Mouse (Mus musculus) midbrain, embryonic 11.5 days (tissue): ENCODE data around the gene Atxn3. TPM values are rescaled to one million over a fixed set of nuclear protein-coding genes. Genes with fewer than 3 reads are reported as not detected.

Source experiments
- ATAC-seq: fragments of 200-750 bp; cut with Nextera tagmentation; 2 replicates; pipeline ENCODE4 v1.8.0; 2017; ENCODE audit warnings: moderate TSS enrichment, moderate library complexity; ENCODE audit not compliant: low FRiP score
- DNase-seq: peaks from one replicate; pipeline ENCODE4 v3.0.0; 2015; ENCODE audit warnings: low spot score; ENCODE audit errors: missing footprints
- H3K27ac ChIP-seq: fragments of 300-500 bp; sonication (generic); 2 replicates; pipeline ENCODE4 v1.5.1; 2014; ENCODE audit warnings: low read depth, low read length
- H3K27me3 ChIP-seq: fragments of 300-500 bp; sonication (generic); 2 replicates; pipeline ENCODE4 v1.6.1; 2014; ENCODE audit warnings: mild to moderate bottlenecking, low read length, moderate library complexity, mixed read lengths; ENCODE audit not compliant: control insufficient read depth, insufficient read depth
- H3K36me3 ChIP-seq: fragments of 300-500 bp; sonication (generic); 2 replicates; pipeline ENCODE4 v1.6.1; 2014; ENCODE audit warnings: mild to moderate bottlenecking, low read length, moderate library complexity, mixed read lengths; ENCODE audit not compliant: control insufficient read depth, insufficient read depth
- H3K4me1 ChIP-seq: fragments of 300-500 bp; sonication (generic); 2 replicates; pipeline ENCODE4 v1.6.1; 2014; ENCODE audit warnings: low read length; ENCODE audit not compliant: control insufficient read depth, insufficient read depth
- H3K4me2 ChIP-seq: fragments of 300-500 bp; sonication (generic); 2 replicates; pipeline ENCODE4 v1.6.1; 2014; ENCODE audit warnings: mild to moderate bottlenecking, moderate library complexity
- H3K4me3 ChIP-seq: fragments of 300-500 bp; sonication (generic); 2 replicates; pipeline ENCODE4 v1.5.1; 2014; ENCODE audit warnings: low read depth, low read length
- H3K9ac ChIP-seq: fragments of 300-500 bp; sonication (generic); 2 replicates; pipeline ENCODE4 v1.6.1; 2014; ENCODE audit warnings: low read length
- H3K9me3 ChIP-seq: fragments of 300-500 bp; sonication (generic); 2 replicates; pipeline ENCODE4 v1.6.1; 2016; ENCODE audit warnings: low read length; ENCODE audit not compliant: control insufficient read depth
- WGBS: fragments of 180-500 bp; shearing (Covaris S2); extraction: QIAGEN DNeasy Blood & Tissue Kit; methylation state at CpG from one replicate; pipeline ENCODE4 v1.1.7; 2014; 5-methylcytosine and 5-hydroxymethylcytosine counted together
- polyA plus RNA-seq: library from polyadenylated mRNA; unstranded; fragments of >200 nt; fragmentation: Nextera tagmentation; extraction: Ambion mirVana; gene quantifications from 2 replicates; pipeline ENCODE4 v1.2.1, GENCODE M21; 2014

Atxn3 gene
- polyA plus RNA-seq, 1 experiment from 2014 or later: 19.2 TPM

DNA sequence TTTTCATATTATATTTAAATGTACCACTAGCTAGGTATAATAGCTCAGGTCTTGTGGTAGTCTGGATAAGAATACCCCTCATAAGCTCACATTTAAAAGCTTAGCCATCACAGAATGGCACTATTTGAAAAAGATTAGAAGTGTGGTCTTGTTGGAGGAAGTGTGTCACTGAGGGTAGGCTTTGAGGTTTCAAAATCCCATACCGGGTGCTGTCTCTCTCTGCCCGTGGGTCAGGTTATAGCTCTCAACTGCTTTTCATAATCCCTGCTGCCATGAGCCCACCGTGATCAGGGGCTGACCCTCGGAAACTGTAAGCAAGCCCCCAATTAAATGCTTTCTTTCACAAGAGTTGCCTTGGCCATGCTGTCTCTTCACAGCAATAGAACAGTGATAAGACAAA, 53.1 kb downstream of the Atxn3 start:
- Histone ChIP-seq H3K4me3 (no peak overlapping the region), H3K27ac (no peak overlapping the region), H3K9ac (no peak overlapping the region), H3K9me3 (no peaks in the 10 kb centered on the region), H3K36me3 (peaks cover 5% of the 10 kb centered on the region; the same call in 1 of the 2 replicates), H3K4me2 (no peak overlapping the region), H3K27me3 (no peaks in the 10 kb centered on the region), H3K4me1 (no peaks in the 10 kb centered on the region)
- ATAC-seq (no peak), DNase-seq (no peak)
- WGBS: 88% methylated on average over 4 of the region's 4 CpGs

DNA sequence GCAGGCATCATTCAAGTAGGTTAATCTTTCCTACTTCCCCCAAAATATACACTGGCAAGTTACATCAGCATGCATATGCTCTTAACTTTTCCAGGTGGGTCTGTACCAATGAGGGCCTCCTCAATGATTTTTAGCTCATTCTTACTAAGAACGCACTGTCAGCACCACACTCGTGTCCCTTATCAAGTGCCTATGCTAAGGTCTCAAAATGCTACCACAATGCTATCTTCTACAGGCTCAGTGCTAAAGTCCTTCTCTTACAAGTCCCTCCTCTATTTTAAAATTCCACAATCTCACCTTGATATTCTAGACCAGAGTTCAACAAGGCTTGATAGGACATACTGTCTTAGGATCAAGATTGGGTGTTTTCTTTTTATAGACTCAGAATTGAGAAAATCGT, 53.9 kb downstream of the Atxn3 start:
- Histone ChIP-seq H3K9me3 (no peaks in the 10 kb centered on the region), H3K4me1 (no peaks in the 10 kb centered on the region), H3K27me3 (no peaks in the 10 kb centered on the region), H3K4me3 (no peak overlapping the region), H3K4me2 (no peak overlapping the region), H3K9ac (no peak overlapping the region), H3K27ac (no peak overlapping the region), H3K36me3 (peaks cover 5% of the 10 kb centered on the region; the same call in 1 of the 2 replicates)
- no peak for ATAC-seq
- peak; percentile 51 for DNase-seq
- WGBS: 93% methylated on average over 3 of the region's 3 CpGs

DNA sequence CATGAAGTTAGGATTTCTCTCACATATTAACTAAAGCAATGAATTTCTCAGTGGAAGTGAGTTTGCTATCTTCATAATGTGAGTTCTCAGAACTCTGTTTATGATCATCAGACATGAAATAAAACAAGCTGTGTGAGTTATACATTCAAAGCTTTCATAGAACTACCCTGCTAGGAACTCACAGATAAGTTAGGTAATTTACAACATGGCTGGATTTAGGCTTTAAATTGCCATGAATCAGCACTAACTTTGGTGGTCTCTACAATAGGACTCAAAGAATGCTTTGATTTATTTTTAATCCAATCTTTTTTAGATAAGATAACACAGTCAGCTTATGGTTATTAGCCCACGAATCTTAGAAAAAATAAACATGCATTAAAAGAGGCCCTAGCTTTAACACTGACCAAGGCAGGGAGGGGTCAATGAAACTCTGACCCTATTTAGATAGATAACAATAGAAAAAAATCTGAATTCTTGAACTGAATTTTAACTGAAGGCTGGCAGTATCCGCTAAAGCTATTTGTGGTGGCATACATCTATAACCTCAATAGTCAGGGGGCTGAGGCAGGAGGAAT, 58.3 kb downstream of the Atxn3 start:
- no peak overlapping the region for H3K27ac ChIP-seq
- H3K4me2 ChIP-seq: no peak overlapping the region
- no peak overlapping the region for H3K4me3 ChIP-seq
- H3K9me3 ChIP-seq: no peaks in the 10 kb centered on the region
- no peak overlapping the region for H3K9ac ChIP-seq
- H3K4me1 ChIP-seq: no peaks in the 10 kb centered on the region
- no peaks in the 10 kb centered on the region for H3K27me3 ChIP-seq
- ATAC-seq (no peak), DNase-seq (peak; percentile 41)
- 95% methylated on average over 2 of the region's 2 CpGs for WGBS
- H3K36me3 ChIP-seq: no peaks in the 10 kb centered on the region

DNA sequence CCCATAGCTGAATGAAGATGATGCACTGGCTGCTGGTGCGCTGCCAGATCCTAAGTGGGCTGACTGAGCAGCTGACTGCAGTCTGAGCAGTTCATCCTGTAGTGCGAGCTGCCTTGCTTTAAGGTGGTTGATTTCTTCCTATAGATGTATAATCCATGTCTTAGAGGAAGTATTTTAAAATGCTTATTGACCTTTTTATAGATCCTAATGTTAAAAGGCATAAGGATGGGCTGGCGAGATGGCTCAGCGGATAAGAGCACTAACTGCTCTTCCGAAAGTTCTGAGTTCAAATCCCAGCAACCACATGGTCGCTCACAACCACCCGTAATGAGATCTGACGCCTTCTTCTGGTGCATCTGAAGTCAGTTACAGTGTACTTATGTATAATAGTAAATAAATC, 59.1 kb downstream of the Atxn3 start:
- WGBS: 93% methylated on average over 8 of the region's 8 CpGs
- Histone ChIP-seq H3K4me3 (no peak overlapping the region), H3K27ac (no peak overlapping the region), H3K9ac (no peak overlapping the region), H3K36me3 (no peaks in the 10 kb centered on the region; the same call in 1 of the 2 replicates), H3K27me3 (no peaks in the 10 kb centered on the region), H3K4me1 (no peaks in the 10 kb centered on the region), H3K9me3 (no peaks in the 10 kb centered on the region), H3K4me2 (no peak overlapping the region)
- no peak for ATAC-seq
- DNase-seq: peak; percentile 72

DNA sequence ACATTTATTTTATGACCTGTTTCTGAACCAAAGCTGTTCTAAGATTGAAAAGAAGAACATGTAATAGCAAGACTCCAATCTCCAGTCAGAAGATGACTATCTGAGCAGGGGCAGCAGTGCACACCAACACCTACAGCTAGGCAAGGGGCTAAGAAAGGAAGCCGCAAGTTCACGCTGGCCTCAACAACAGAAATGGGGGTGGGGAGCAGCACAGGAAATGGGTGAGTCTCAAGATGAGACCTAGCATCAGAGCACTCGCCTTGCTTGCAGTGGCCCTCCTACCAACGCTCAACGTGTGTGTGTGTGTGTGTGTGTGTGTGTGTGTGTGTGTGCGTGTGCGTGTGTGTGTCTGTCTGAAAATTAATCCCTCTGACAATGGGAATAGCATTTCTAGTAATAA, 60.9 kb downstream of the Atxn3 start:
- no peak for DNase-seq
- no peak for ATAC-seq
- Histone ChIP-seq H3K4me2 (no peak overlapping the region), H3K27ac (no peak overlapping the region), H3K9ac (no peak overlapping the region), H3K36me3 (no peaks in the 10 kb centered on the region; the same call in 1 of the 2 replicates), H3K4me3 (no peak overlapping the region), H3K9me3 (no peaks in the 10 kb centered on the region), H3K4me1 (no peaks in the 10 kb centered on the region), H3K27me3 (no peaks in the 10 kb centered on the region)
- WGBS: 88% methylated on average over 7 of the region's 7 CpGs

DNA sequence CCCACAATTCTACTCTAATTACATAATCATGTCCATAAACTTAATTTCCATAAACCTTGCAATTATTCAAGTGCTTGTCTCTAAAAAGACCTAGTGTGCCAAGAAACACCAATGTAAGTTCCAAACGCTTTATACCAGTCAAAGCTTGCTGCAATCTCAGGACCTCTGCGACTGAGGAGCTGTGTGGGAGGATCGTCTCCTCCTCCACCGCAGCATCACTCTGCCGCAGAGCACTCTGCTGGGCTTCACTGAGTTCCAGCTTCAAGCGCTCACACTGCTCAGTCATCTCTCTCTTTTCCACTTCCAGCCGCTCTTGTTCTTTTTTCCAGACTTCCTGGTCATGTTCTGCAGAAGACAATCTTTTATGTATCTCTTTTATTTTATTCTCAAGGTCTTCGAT, 64.8 kb downstream of the Atxn3 start:
- H3K4me3 ChIP-seq: no peak overlapping the region
- H3K27ac ChIP-seq: no peak overlapping the region
- no peak overlapping the region for H3K9ac ChIP-seq
- no peaks in the 10 kb centered on the region for H3K27me3 ChIP-seq
- no peaks in the 10 kb centered on the region for H3K9me3 ChIP-seq
- 86% methylated on average over 8 of the region's 8 CpGs for WGBS
- H3K4me1 ChIP-seq: no peaks in the 10 kb centered on the region
- no peaks in the 10 kb centered on the region; the same call in 1 of the 2 replicates for H3K36me3 ChIP-seq
- ATAC-seq (no peak), DNase-seq (no peak)
- no peak overlapping the region for H3K4me2 ChIP-seq

DNA sequence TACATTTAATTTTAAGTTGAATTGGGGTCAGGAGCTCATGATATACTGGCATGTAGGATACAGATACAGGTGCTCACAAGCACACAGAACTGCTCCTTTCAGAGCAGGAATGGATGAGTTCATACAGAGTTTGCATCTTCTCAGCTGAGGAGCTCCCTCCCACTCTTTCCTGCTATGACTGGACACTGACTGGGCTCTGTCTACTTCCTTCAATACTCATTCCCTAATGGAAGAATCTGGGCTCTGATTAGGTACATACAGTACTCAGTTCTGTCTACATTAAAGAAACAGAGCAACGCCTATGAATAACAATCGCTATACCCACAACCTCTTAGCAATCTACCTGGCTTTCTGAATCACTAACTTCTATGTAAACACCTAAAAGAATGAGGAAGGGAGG, 65.2 kb downstream of the Atxn3 start:
- 94% methylated on average over 2 of the region's 2 CpGs for WGBS
- no peaks in the 10 kb centered on the region for H3K9me3 ChIP-seq
- H3K27me3 ChIP-seq: no peaks in the 10 kb centered on the region
- H3K4me2 ChIP-seq: no peak overlapping the region
- no peak overlapping the region for H3K27ac ChIP-seq
- ATAC-seq: no peak
- H3K4me1 ChIP-seq: no peaks in the 10 kb centered on the region
- no peak for DNase-seq
- H3K9ac ChIP-seq: no peak overlapping the region
- no peak overlapping the region for H3K4me3 ChIP-seq
- H3K36me3 ChIP-seq: no peaks in the 10 kb centered on the region; the same call in 1 of the 2 replicates

DNA sequence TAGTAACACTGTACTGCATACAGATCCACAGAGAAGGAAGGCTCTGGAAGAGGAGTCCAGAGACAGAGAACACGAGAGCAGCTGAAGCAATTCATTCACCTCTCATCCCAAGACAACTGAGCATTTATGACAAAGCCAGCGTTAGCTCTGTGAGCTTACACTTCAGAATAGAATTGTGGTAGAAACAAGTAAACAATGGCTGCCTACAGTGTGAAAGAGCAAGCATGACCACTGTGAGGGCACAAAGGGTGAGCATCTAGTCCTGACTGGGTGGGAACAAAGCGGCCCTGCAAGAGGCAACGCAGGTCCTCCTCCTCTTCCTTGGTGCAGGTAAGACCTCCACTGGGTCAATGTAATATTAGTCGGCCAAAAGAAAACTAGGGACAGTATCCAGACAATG, 67.0 kb downstream of the Atxn3 start:
- H3K4me1 ChIP-seq: no peaks in the 10 kb centered on the region
- no peaks in the 10 kb centered on the region; the same call in 1 of the 2 replicates for H3K36me3 ChIP-seq
- WGBS: 82% methylated on average over 5 of the region's 5 CpGs
- H3K4me3 ChIP-seq: no peak overlapping the region
- no peak for ATAC-seq
- DNase-seq: peak; percentile 65
- no peaks in the 10 kb centered on the region for H3K27me3 ChIP-seq
- H3K9me3 ChIP-seq: no peaks in the 10 kb centered on the region
- H3K4me2 ChIP-seq: no peak overlapping the region
- H3K9ac ChIP-seq: no peak overlapping the region
- H3K27ac ChIP-seq: no peak overlapping the region

DNA sequence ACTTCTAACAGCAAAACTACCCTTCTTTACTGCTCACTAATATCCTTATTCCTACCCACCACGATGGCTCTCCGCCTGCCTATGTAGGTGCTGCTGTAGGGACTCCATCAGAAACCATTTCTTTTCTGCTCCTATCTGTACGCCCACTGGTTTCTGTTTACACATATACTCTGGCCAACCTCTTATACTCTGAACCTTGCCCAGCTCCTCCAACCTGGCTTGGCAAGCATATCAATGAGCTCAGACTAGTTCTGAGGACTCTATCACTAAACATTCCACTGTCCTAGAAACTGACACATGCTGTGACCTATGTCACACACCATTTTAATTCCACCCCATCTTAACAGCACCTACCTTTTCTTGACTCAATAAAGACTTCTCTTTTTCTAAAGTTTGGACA, 68.7 kb downstream of the Atxn3 start:
- ATAC-seq (no peak), DNase-seq (peak; percentile 44)
- Histone ChIP-seq H3K9ac (no peak overlapping the region), H3K4me3 (no peak overlapping the region), H3K36me3 (peaks cover 3% of the 10 kb centered on the region; the same call in 1 of the 2 replicates), H3K4me1 (no peaks in the 10 kb centered on the region), H3K27me3 (no peaks in the 10 kb centered on the region), H3K9me3 (no peaks in the 10 kb centered on the region), H3K27ac (no peak overlapping the region), H3K4me2 (no peak overlapping the region)
- WGBS: 94% methylated on average over 3 of the region's 3 CpGs
